Mouse (Mus musculus) heart, postnatal 0 days (tissue): ENCODE results near the gene Xiap. TPM values are rescaled to one million over a fixed set of nuclear protein-coding genes. Genes with fewer than 3 reads are reported as not detected.

ENCODE experiments used
- ATAC-seq: fragments of 200-750 bp; cut with Nextera tagmentation; 2 replicates; pipeline ENCODE4 v1.8.0; 2017; ENCODE audit warnings: low read depth, moderate number of reproducible peaks, moderate library complexity; ENCODE audit not compliant: insufficient read depth
- DNase-seq: peaks from one replicate; pipeline ENCODE4 v3.0.0-alpha.2; 2016; ENCODE audit warnings: low spot score
- H3K27ac ChIP-seq: fragments of 300-500 bp; sonication (generic); 2 replicates; pipeline ENCODE4 v1.5.1; 2014; ENCODE audit warnings: low read depth, mild to moderate bottlenecking
- H3K27me3 ChIP-seq: fragments of 300-500 bp; sonication (generic); 2 replicates; pipeline ENCODE4 v1.6.1; 2014; ENCODE audit warnings: low read length, mixed read lengths; ENCODE audit not compliant: control insufficient read depth, insufficient read depth
- H3K36me3 ChIP-seq: fragments of 300-500 bp; sonication (generic); replicated peaks from 2 replicates; pipeline ENCODE4 v1.6.1; 2014; ENCODE audit warnings: low read length, mixed read lengths; ENCODE audit not compliant: control insufficient read depth, insufficient read depth
- H3K4me1 ChIP-seq: fragments of 300-500 bp; sonication (generic); 2 replicates; pipeline ENCODE4 v1.6.1; 2014; ENCODE audit warnings: antibody characterized with exemption; ENCODE audit not compliant: control insufficient read depth, insufficient read depth
- H3K4me2 ChIP-seq: fragments of 300-500 bp; sonication (generic); 2 replicates; pipeline ENCODE4 v1.6.1; 2014; ENCODE audit warnings: low read depth, mild to moderate bottlenecking, low read length, moderate library complexity
- H3K4me3 ChIP-seq: fragments of 300-500 bp; sonication (generic); 2 replicates; pipeline ENCODE4 v1.5.1; 2014; ENCODE audit warnings: low read depth, low read length
- H3K9ac ChIP-seq: fragments of 300-500 bp; sonication (generic); replicated peaks from 2 replicates; pipeline ENCODE4 v1.6.1; 2014; ENCODE audit warnings: low read depth, low read length, mixed read lengths
- H3K9me3 ChIP-seq: fragments of 300-500 bp; sonication (generic); replicated peaks from 2 replicates; pipeline ENCODE4 v1.6.1; 2016; ENCODE audit warnings: low read length; ENCODE audit not compliant: control insufficient read depth
- CTCF ChIP-seq: IDR thresholded peaks from 2 replicates; pipeline ENCODE4 v1.5.1; 2016; ENCODE audit warnings: antibody characterized with exemption, control low read depth, low read depth
- EP300 ChIP-seq: IDR thresholded peaks from 2 replicates; pipeline ENCODE4 v1.6.1; 2016; ENCODE audit warnings: antibody characterized with exemption, low read depth
- WGBS: fragments of 180-500 bp; shearing (Covaris S2); extraction: QIAGEN DNeasy Blood & Tissue Kit; methylation state at CpG from one replicate; pipeline ENCODE4 v1.1.7; 2014; 5-methylcytosine and 5-hydroxymethylcytosine counted together
- polyA plus RNA-seq: library from polyadenylated mRNA; unstranded; fragments of >200 nt; fragmentation: Nextera tagmentation; extraction: Ambion mirVana; gene quantifications from 2 replicates; pipeline ENCODE4 v1.2.1, GENCODE M21; 2015
- total RNA-seq: library from RNA; depleted of rRNA; stranded (reverse); fragments of >200 nt; gene quantifications from 2 replicates; pipeline ENCODE4 v1.2.3, GENCODE M21; 2014; ENCODE audit warnings: low replicate concordance

Gene Xiap
- total and polyA plus RNA-seq, 2 experiments from 2014 or later: 8.0 to 30.6 TPM

GRCm38 (mm10) chrX:42065086-42065485 lies 5.6 kb downstream of the Xiap start:
- no peak for ATAC-seq
- TF ChIP-seq EP300 (no peak), CTCF (no peak)
- DNase-seq: no peak
- H3K27me3 ChIP-seq: no peaks in the 10 kb centered on the region
- H3K36me3 ChIP-seq: no peaks in the 10 kb centered on the region
- H3K4me2 ChIP-seq: no peak overlapping the region
- H3K4me1 ChIP-seq: no peaks in the 10 kb centered on the region
- H3K9me3 ChIP-seq: no peaks in the 10 kb centered on the region
- no peak overlapping the region for H3K4me3 ChIP-seq
- H3K9ac ChIP-seq: no peak overlapping the region
- 73% methylated on average over 6 of the region's 6 CpGs for WGBS
- no peak overlapping the region for H3K27ac ChIP-seq

- H3K4me2 ChIP-seq: no peak overlapping the region
- TF ChIP-seq CTCF (no peak), EP300 (no peak)
- 76% methylated on average over 1 of the region's 1 CpGs for WGBS
- H3K4me1 ChIP-seq: 0 out of 2 replicates have a peak, but pooled peaks cover 3% of the 10 kb centered on the region
- H3K9me3 ChIP-seq: no peaks in the 10 kb centered on the region
- H3K27me3 ChIP-seq: no peaks in the 10 kb centered on the region
- no peaks in the 10 kb centered on the region for H3K36me3 ChIP-seq
- H3K27ac ChIP-seq: no peak overlapping the region
- H3K9ac ChIP-seq: no peak overlapping the region
- no peak overlapping the region for H3K4me3 ChIP-seq
- ATAC-seq (no peak), DNase-seq (no peak)
Observed at GRCm38 (mm10) chrX:42066771-42067170, 7.3 kb downstream of the Xiap start.

GRCm38 (mm10) chrX:42067791-42068200 lies 8.3 kb downstream of the Xiap start:
- H3K9ac ChIP-seq: peak overlapping the region; percentile 51
- 0 out of 2 replicates have a peak, but pooled peaks cover 3% of the 10 kb centered on the region for H3K4me1 ChIP-seq
- DNase-seq (no peak), ATAC-seq (peak; percentile 86)
- 27% methylated on average over 23 of the region's 27 CpGs for WGBS
- TF ChIP-seq EP300 (no peak), CTCF (no peak)
- H3K4me3 ChIP-seq: peak overlapping the region; percentile 54
- H3K27ac ChIP-seq: peak overlapping the region; percentile 94
- peak overlapping the region; percentile 54 for H3K4me2 ChIP-seq
- H3K27me3 ChIP-seq: no peaks in the 10 kb centered on the region
- H3K36me3 ChIP-seq: no peaks in the 10 kb centered on the region
- no peaks in the 10 kb centered on the region for H3K9me3 ChIP-seq

- Histone ChIP-seq H3K27ac (peak overlapping the region; percentile 94), H3K36me3 (no peaks in the 10 kb centered on the region), H3K9me3 (no peaks in the 10 kb centered on the region), H3K4me2 (peak overlapping the region; percentile 59), H3K4me1 (0 out of 2 replicates have a peak, but pooled peaks cover 3% of the 10 kb centered on the region), H3K9ac (peak overlapping the region; percentile 51), H3K27me3 (no peaks in the 10 kb centered on the region), H3K4me3 (peak overlapping the region; percentile 54)
- DNase-seq: peak; percentile 85
- WGBS: 12% methylated on average over 30 of the region's 37 CpGs
- TF ChIP-seq EP300 (peak; percentile 57; the same call in 1 of the 2 replicates), CTCF (no peak)
- peak; percentile 86 for ATAC-seq
Observed at GRCm38 (mm10) chrX:42068201-42068874, 8.9 kb downstream of the Xiap start.

GRCm38 (mm10) chrX:42068875-42069257 lies 9.4 kb downstream of the Xiap start:
- Histone ChIP-seq H3K4me2 (peak overlapping the region; percentile 59), H3K9me3 (no peaks in the 10 kb centered on the region), H3K4me1 (0 out of 2 replicates have a peak, but pooled peaks cover 3% of the 10 kb centered on the region), H3K4me3 (peak overlapping the region; percentile 54), H3K9ac (peak overlapping the region; percentile 51), H3K27me3 (no peaks in the 10 kb centered on the region), H3K27ac (peak overlapping the region; percentile 94), H3K36me3 (no peaks in the 10 kb centered on the region)
- 18% methylated on average over 3 of the region's 3 CpGs for WGBS
- DNase-seq (peak; percentile 38), ATAC-seq (no peak)
- no peak for TF ChIP-seq EP300
- no peak for TF ChIP-seq CTCF

GRCm38 (mm10) chrX:42087731-42088130 lies 28.3 kb downstream of the Xiap start:
- no peak for ATAC-seq
- Histone ChIP-seq H3K4me1 (no peaks in the 10 kb centered on the region), H3K9me3 (no peaks in the 10 kb centered on the region), H3K4me3 (no peak overlapping the region), H3K36me3 (no peaks in the 10 kb centered on the region), H3K4me2 (no peak overlapping the region), H3K9ac (no peak overlapping the region), H3K27me3 (no peaks in the 10 kb centered on the region), H3K27ac (no peak overlapping the region)
- WGBS: 67% methylated on average over 8 of the region's 8 CpGs
- DNase-seq: no peak
- TF ChIP-seq EP300: no peak
- no peak for TF ChIP-seq CTCF
